Mouse (Mus musculus) kidney, embryonic 16.5 days (tissue): ENCODE results near the gene Gm498. TPM values are rescaled to one million over a fixed set of nuclear protein-coding genes. Genes with fewer than 3 reads are reported as not detected.

Source experiments
- ATAC-seq: fragments of 200-750 bp; cut with Nextera tagmentation; 2 replicates; pipeline ENCODE4 v1.8.0; 2017; ENCODE audit warnings: moderate TSS enrichment; ENCODE audit not compliant: low FRiP score, low TSS enrichment
- H3K27ac ChIP-seq: fragments of 300-500 bp; sonication (generic); 2 replicates; pipeline ENCODE4 v1.5.1; 2014; ENCODE audit warnings: low read length
- H3K27me3 ChIP-seq: fragments of 300-500 bp; sonication (generic); 2 replicates; pipeline ENCODE4 v1.6.1; 2014; ENCODE audit warnings: low read length, control low read depth, mixed read lengths; ENCODE audit not compliant: insufficient read depth
- H3K36me3 ChIP-seq: fragments of 300-500 bp; sonication (generic); 2 replicates; pipeline ENCODE4 v1.6.1; 2014; ENCODE audit warnings: low read length, control low read depth, mixed read lengths; ENCODE audit not compliant: insufficient read depth
- H3K4me1 ChIP-seq: fragments of 300-500 bp; sonication (generic); 2 replicates; pipeline ENCODE4 v1.6.1; 2014; ENCODE audit warnings: low read length, control low read depth, mixed read lengths; ENCODE audit not compliant: insufficient read depth
- H3K4me2 ChIP-seq: fragments of 300-500 bp; sonication (generic); replicated peaks from 2 replicates; pipeline ENCODE4 v1.6.1; 2014; ENCODE audit warnings: low read depth, low read length
- H3K4me3 ChIP-seq: fragments of 300-500 bp; sonication (generic); 2 replicates; pipeline ENCODE4 v1.5.1; 2014; ENCODE audit warnings: mild to moderate bottlenecking, low read length
- H3K9ac ChIP-seq: fragments of 300-500 bp; sonication (generic); replicated peaks from 2 replicates; pipeline ENCODE4 v1.6.1; 2014; ENCODE audit warnings: low read length
- H3K9me3 ChIP-seq: fragments of 300-500 bp; sonication (generic); 2 replicates; pipeline ENCODE4 v1.6.1; 2016; ENCODE audit warnings: low read length, control low read depth
- WGBS: fragments of 180-500 bp; shearing (Covaris S2); extraction: QIAGEN DNeasy Blood & Tissue Kit; methylation state at CpG from one replicate; pipeline ENCODE4 v1.1.7; 2014; 5-methylcytosine and 5-hydroxymethylcytosine counted together
- polyA plus RNA-seq: library from polyadenylated mRNA; unstranded; fragments of >200 nt; fragmentation: Nextera tagmentation; extraction: Ambion mirVana; gene quantifications from 2 replicates; pipeline ENCODE4 v1.2.1, GENCODE M21; 2015

Gm498 gene
- polyA plus RNA-seq: not detected in 2 replicates

- Histone ChIP-seq H3K4me3 (no peak within 1 kb of the TSS), H3K27ac (no peak within 1 kb of the TSS), H3K27me3 (no peaks in the 10 kb centered on the region), H3K4me1 (no peaks in the 10 kb centered on the region), H3K4me2 (no peak within 1 kb of the TSS), H3K9me3 (no peaks in the 10 kb centered on the region), H3K36me3 (no peaks in the 10 kb centered on the region), H3K9ac (no peak within 1 kb of the TSS)
- WGBS: 79% methylated on average over 2 of the region's 2 CpGs
- ATAC-seq: no peak
These were observed at the start of gene Gm498 for GRCm38 (mm10) chr7:143866538-143866937. Gene Gm498 (plus strand): TSS chr7:143866838.

DNA sequence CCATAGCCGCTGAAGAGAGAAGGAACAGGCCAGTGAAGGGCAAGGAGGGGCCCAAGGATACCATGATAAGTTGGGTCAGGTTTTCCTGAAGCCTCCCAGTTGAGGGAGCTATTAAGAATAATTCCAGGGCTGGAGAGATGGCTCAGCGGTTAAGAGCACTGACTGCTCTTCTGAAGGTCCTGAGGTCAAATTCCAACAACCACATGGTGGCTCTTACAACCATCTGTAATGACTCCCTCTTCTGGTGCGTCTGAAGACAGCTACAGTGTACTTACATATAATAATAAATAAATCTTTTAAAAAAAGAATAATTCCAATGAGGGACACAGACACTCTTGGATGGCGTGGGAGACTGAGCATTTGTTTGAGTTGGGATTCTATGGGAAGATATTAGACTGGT is 47.4 kb upstream of the Gm498 start:
- Histone ChIP-seq H3K27me3 (no peaks in the 10 kb centered on the region), H3K9ac (no peak overlapping the region), H3K9me3 (no peaks in the 10 kb centered on the region), H3K4me1 (peaks cover 11% of the 10 kb centered on the region), H3K27ac (no peak overlapping the region), H3K4me3 (no peak overlapping the region), H3K36me3 (peaks cover 14% of the 10 kb centered on the region), H3K4me2 (no peak overlapping the region)
- ATAC-seq: no peak
- 66% methylated on average over 4 of the region's 4 CpGs for WGBS

DNA sequence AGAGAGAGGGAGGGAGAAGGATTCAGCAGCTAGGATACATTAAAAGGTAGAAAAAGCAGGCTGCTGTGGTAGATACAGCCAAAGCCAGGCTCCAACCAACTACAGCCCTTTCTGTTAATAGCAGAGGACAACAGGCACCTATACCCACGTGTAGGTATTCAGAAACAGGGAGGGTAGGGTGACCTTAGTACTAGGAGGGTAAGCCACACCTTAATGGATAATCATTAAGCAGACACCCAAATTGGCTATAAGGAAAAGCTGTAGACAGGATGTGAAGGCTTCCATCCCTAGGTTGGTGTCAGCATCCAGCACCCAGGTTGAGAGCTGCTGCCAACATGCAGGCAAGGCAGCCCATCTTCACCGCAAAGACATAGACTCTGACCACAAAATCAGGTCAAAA is 45.4 kb upstream of the Gm498 start:
- Histone ChIP-seq H3K36me3 (peaks cover 5% of the 10 kb centered on the region; the same call in 1 of the 2 replicates), H3K27ac (no peak overlapping the region), H3K4me2 (no peak overlapping the region), H3K27me3 (no peaks in the 10 kb centered on the region), H3K4me1 (peaks cover 11% of the 10 kb centered on the region), H3K4me3 (no peak overlapping the region), H3K9ac (no peak overlapping the region), H3K9me3 (no peaks in the 10 kb centered on the region)
- 78% methylated on average over 2 of the region's 2 CpGs for WGBS
- no peak for ATAC-seq

- Histone ChIP-seq H3K36me3 (peaks cover 5% of the 10 kb centered on the region; the same call in 1 of the 2 replicates), H3K27me3 (no peaks in the 10 kb centered on the region), H3K4me3 (peak within 1 kb of the TSS; percentile 64), H3K9me3 (no peaks in the 10 kb centered on the region), H3K4me1 (peaks cover 11% of the 10 kb centered on the region), H3K27ac (peak within 1 kb of the TSS; percentile 78), H3K4me2 (peak within 1 kb of the TSS; percentile 71), H3K9ac (peak within 1 kb of the TSS; percentile 79)
- ATAC-seq: peak; percentile 99
- under 1% methylated on average over 40 of the region's 40 CpGs for WGBS
These were observed 44.0 kb upstream of the Gm498 start, which contains the start of the genes Nadsyn1 and Dhcr7 for GRCm38 (mm10) chr7:143822375-143823265. Gene Nadsyn1 (minus strand): TSS chr7:143822849. Gene Dhcr7 (plus strand): TSS chr7:143823145.

DNA sequence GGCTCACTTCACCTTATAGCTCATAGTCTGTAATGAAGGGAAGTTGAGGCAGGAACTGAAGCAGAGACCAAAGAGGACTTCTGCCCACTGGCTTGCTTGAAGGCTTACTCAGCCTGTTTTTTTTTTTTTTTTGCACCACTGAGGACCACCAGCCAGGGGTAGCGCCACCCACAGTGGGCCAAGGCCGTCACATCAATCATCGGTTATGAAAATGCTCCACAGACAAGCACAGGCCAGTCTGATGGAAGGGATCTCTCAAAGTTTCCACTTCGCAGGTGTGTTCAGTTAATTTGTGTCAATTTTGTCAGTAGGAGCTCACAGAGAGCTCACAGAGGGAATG is 43.4 kb upstream of the Gm498 start:
- peak overlapping the region; percentile 56 for H3K4me2 ChIP-seq
- peaks cover 4% of the 10 kb centered on the region; the same call in 1 of the 2 replicates for H3K36me3 ChIP-seq
- whole genome bisulfite sequencing: 80% methylated on average over 4 of the region's 4 CpGs
- H3K27ac ChIP-seq: peak overlapping the region; percentile 78
- H3K4me3 ChIP-seq: peak overlapping the region; percentile 64
- no peak; the same call in 1 of the 2 replicates for ATAC-seq
- no peaks in the 10 kb centered on the region for H3K9me3 ChIP-seq
- no peaks in the 10 kb centered on the region for H3K27me3 ChIP-seq
- H3K4me1 ChIP-seq: peaks cover 11% of the 10 kb centered on the region
- peak overlapping the region; percentile 68 for H3K9ac ChIP-seq

DNA sequence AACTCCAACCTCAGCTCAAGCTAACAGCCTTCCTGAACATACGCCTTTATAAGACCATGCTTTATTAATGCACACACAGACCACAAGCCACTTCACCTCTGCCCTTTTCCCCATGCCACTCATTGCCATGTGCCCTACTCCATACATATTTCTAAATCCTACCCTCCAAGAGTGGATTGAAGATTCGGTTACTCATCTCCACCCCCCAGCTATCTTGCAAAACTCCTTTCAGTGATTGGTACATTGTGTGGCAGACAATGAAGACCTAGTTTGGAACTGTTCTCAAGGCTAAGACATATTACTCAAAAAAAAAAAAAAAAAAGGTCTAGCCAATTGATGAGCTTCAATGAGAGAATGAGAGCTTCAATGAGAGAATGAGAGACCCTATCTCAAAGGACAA is 39.7 kb upstream of the Gm498 start:
- Histone ChIP-seq H3K27me3 (no peaks in the 10 kb centered on the region), H3K27ac (no peak overlapping the region), H3K9ac (no peak overlapping the region), H3K4me1 (peaks cover 13% of the 10 kb centered on the region), H3K4me2 (no peak overlapping the region), H3K9me3 (no peaks in the 10 kb centered on the region), H3K36me3 (no peaks in the 10 kb centered on the region), H3K4me3 (no peak overlapping the region)
- ATAC-seq: no peak
- WGBS: 91% methylated on average over 2 of the region's 2 CpGs

- ATAC-seq: peak; percentile 98
- Histone ChIP-seq H3K27me3 (no peaks in the 10 kb centered on the region), H3K4me3 (peak overlapping the region; percentile 71), H3K9me3 (no peaks in the 10 kb centered on the region), H3K4me2 (peak overlapping the region; percentile 78), H3K36me3 (no peaks in the 10 kb centered on the region), H3K4me1 (peaks cover 6% of the 10 kb centered on the region), H3K27ac (peak overlapping the region; percentile 94), H3K9ac (peak overlapping the region; percentile 73)
- WGBS: under 1% methylated on average over 37 of the region's 37 CpGs
These were observed 36.9 kb upstream of the Gm498 start for GRCm38 (mm10) chr7:143829504-143830331.

DNA sequence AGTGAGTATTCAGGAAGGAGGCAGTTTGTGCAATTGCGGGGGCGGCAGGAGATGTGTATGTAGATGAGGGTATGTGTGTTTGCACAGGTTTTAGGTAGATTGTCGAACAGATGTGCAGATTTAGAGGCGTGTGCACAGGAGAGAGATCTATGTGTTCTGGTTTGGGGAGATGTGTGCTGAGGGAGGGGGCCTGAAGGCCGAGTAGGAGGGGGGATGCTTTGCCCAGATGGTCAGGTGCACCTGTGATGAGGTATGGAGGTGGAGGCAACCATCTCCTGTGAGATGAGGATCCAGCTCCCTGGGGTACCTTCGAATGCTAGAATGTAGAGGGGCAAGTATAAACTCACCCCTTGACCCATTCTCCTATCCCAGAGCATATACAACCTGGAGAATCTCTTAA is 36.2 kb upstream of the Gm498 start:
- Histone ChIP-seq H3K27me3 (no peaks in the 10 kb centered on the region), H3K9ac (peak overlapping the region; percentile 70), H3K36me3 (no peaks in the 10 kb centered on the region), H3K4me3 (peak overlapping the region; percentile 71), H3K4me2 (peak overlapping the region; percentile 78), H3K27ac (peak overlapping the region; percentile 55; the same call in 1 of the 2 replicates), H3K9me3 (no peaks in the 10 kb centered on the region), H3K4me1 (peaks cover 6% of the 10 kb centered on the region)
- ATAC-seq: peak; percentile 12
- WGBS: 8% methylated on average over 6 of the region's 6 CpGs

GRCm38 (mm10) chr7:143832196-143832595 is 34.4 kb upstream of the Gm498 start:
- H3K4me3 ChIP-seq: no peak overlapping the region
- H3K9me3 ChIP-seq: no peaks in the 10 kb centered on the region
- no peak overlapping the region for H3K9ac ChIP-seq
- H3K4me1 ChIP-seq: peaks cover 6% of the 10 kb centered on the region
- H3K4me2 ChIP-seq: no peak overlapping the region
- WGBS: 74% methylated on average over 8 of the region's 8 CpGs
- peaks cover 4% of the 10 kb centered on the region; the same call in 1 of the 2 replicates for H3K36me3 ChIP-seq
- no peak for ATAC-seq
- no peak overlapping the region for H3K27ac ChIP-seq
- H3K27me3 ChIP-seq: no peaks in the 10 kb centered on the region
